Mouse (Mus musculus): ENCODE data around the gene Tbc1d8.

- TF ChIP-seq CTCF (IDR thresholded peaks at IDR 0.05; ENCODE audit: borderline replicate concordance, insufficient read depth, low read length) (no peak), POLR2A (IDR thresholded peaks at IDR 0.05; ENCODE audit: low read depth, low read length) (no peak)
Observed at GRCm38 (mm10) chr1:39499485-39499941, 21.0 kb upstream of the Tbc1d8 start.

Data from embryonic fibroblast, embryonic 13.5 days (primary cell).